Mouse (Mus musculus) naive thymus-derived CD4-positive, alpha-beta T cell, adult 2 months (primary cell): ENCODE results near the gene Rpe.
"Not testable (repeated sequence)": the region's sequence is repeated elsewhere in the genome, so short reads cannot be mapped to it uniquely, and the experiment has no call there.

Source experiments
- DNase-seq: peaks from one replicate; pipeline ENCODE4 v3.0.0-alpha.2; 2011; ENCODE audit warnings: low read depth

Rpe gene

DNA sequence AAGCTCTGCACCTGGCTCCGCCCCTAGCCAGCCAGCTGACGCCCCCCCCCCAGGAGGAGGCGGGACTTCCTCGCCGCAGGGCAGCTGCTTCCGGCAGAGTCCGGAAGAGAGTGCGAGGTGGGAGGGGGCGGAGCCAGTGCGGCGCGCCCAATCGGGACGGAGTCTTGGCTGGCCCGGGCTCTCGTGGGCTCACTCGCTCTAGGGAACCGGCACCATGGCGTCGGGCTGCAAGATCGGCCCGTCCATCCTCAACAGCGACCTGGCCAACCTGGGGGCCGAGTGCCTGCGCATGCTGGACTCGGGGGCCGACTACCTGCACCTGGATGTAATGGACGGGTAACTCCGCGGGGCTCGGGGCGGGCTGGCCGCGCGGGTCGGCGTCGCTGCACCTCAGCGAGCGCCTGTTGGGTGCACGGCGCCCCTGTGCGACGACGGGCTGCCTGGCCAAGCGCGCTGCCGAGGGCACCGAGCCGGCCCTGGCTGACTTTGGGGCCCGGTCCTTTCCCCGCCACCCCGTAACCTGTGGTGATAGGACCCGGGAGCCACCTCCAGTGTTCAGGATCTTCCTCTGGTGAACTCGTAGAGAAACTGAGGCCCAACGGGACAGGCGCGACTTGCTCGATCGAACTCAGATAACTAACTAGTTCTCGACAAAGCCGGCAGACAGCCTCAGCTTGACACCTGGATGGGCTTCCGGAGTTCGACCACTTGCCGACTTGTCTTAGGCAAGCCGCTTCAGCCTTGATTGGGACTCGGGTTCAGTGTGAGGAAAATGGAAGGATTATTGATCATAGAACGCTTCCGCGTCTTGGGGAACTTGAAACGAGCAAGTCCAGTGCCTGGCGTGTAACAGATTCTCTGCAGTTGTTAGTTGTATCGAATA, at the start of gene Rpe:
Gene Rpe (plus strand): TSS at position 139 of the 883 bp plus-strand sequence.
- DNase-seq = peak; percentile 96

DNA sequence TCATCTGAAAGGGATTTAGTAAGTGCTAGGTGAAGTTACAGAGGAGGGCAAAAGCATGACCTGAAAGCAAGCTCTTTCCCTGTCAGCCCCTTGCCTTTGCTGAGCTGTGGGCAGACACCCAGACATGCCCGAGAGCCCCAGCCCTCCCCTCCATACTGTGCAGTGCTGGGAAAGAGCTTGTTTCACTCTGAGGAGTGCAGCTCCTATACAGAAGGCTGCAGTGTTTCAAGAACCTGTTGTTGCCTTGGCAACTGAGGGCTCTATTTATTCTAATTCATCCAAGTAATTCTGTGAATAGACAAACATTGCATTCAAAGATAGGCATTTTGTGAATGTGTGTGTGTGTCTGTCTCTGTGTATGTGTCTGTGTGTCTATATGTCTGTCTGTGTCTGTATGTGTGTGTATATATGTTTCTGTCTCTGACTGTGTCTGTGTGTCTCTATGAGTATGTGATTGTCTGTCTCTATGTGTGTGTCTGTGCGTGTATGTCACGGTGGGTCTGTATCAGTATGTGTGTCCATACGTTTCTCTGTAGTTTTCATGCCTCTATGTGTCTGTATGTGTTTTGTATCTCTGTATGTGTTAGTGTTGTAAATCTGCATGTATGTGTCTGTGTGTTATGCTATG, 45.4 kb upstream of the Rpe start:
- peak; percentile 7 for DNase-seq

DNA sequence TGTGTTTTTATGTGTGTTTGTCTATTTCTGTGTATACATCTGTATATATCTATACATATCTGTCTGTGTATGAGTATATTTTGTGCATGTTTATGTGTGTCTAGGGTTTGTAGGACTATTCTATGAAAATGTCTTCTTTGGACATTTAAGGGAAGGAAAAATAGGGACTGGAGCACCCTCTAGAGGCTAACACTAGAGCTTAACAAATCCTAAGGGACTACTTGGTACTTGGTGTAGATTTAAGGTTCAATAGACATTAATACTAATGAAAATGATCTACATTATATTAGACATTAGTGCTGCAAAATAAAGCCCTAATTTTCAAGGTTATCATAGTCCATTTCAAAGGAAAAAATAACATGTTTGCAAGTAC, 44.9 kb upstream of the Rpe start:
- DNase-seq = peak; percentile 67

DNA sequence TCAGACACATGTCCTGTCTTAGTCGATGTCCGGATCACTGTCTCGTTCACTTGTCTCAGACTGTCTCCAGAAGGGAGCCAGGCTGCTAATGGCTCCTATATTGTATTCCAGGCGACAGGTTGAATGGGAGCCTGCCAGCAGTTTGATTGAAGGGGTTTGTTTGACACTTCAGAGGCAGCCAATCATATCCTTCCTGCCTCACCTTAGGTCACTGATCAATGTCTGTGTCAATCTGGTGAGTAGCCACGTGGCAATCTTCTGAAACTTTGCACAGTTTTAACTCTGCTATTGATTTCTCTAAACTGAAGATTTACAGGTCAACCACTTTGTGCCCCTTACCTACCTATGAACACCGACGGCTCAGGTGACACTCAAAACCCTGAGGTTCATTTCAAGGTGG, 29.2 kb upstream of the Rpe start:
- DNase-seq = no peak

DNA sequence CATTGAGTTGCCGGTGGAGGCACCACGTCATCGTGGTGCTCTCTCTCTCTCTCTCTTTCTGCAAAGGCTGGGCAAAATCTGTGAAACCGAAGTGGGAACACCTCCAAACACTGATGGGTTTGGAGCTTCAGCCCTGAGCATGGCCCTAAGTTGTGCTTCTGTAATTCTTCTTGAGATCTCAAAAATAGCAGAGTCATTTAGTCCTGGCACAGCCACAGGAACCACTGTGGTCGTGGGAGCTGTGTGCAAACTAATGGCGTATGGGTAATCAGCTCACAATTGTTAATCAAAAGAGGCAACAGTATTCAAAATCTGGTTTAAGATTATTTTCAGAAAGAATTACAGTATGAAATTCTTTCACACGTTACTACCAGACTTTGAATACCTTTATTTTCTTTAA, 27.8 kb upstream of the Rpe start:
- DNase-seq = no peak

DNA sequence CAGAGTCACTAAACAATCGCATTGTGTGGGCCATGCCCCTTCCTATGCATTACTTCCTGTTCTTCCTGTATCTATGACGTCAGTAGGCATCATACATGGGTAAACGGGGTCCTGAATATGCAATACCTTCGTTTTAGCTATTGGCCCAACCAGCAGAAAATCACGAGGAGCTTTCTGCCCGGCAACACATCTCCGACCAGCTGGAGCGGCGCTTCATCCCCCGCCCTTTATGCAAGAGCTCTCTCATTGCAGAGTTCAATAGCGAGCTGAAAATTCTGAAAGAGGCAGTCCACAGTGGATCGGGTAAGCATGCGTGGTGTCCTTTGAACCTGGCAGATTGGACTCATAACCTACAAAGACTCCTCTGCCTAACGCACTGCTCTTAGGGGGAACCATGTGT, 22.7 kb upstream of the Rpe start:
- DNase-seq = no peak

DNA sequence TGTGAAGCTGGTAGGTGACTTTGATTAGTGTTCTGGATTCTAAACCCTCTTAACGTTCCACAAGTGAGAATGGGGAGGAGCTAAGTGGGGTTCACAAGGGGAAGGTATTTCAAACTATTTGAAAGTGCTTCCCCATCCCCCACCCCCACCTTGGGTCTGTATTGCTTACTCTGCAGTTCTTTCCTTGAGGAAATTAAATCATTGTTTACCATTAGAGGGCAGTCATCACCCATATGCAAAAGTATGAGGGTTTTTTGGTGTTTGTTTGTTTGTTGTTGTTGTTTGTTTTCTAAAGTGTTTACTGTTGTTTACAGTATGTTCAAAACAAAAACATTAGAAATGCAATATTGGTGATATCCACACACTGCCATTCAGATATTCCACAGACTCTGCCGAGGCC, 22.0 kb upstream of the Rpe start:
- no peak for DNase-seq

DNA sequence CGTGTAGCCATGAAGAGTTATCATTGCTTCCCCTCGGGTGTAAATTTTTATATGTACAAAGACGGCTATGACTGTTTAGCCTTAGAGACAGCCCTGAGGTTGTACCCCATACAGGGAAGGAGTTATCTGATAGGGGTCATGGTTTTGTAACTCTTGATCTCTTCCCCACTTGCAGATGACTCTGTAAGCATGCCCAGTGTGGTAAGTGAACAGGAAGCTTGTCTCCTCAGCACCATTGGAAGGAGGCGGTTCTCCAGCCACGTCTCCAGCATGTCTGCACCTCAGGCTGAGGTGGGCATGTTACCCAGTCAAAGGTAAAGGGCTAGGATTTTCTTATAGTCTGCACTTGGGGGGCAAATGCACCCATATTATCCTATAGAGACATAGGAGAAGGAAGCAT, 17.7 kb upstream of the Rpe start:
- no peak for DNase-seq

DNA sequence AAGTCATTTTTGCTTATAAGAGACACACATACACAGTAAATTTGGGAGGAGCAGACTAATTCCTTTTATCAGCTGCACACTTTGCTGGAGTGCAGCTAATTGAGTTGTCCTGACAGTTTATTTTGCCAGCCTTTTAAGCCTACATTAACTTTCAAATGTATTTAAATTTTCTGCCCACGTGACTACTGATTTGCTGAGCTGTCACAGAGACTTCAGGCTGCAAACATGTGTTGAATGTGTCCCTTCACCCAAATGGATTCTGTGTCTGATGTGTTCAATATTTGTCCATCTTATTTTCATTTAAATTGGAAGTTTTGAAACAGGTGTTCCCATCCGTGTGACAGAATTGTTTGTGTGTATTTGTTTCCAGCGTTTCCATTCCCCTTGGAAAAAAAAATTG, 8.9 kb upstream of the Rpe start:
- DNase-seq = no peak

DNA sequence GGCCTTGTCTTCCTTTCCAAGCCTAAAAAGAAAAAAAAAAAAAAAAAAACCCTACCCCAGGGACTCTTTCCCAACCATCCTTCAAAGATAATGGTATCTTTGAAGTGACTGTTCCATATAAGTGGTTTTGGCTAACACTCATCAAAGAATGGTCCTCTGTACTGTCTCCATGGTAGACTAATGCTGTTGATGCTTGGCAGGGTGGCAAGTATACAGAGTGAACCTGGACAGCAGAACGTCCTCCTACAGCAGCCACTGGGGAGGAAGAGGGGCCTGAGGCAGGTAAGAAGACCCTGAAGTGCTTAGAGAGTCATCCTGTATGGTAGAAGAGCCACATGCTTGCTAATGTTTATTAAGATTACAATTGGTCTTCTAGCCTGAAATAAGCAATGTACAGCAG, 8.3 kb upstream of the Rpe start:
- DNase-seq = no peak

DNA sequence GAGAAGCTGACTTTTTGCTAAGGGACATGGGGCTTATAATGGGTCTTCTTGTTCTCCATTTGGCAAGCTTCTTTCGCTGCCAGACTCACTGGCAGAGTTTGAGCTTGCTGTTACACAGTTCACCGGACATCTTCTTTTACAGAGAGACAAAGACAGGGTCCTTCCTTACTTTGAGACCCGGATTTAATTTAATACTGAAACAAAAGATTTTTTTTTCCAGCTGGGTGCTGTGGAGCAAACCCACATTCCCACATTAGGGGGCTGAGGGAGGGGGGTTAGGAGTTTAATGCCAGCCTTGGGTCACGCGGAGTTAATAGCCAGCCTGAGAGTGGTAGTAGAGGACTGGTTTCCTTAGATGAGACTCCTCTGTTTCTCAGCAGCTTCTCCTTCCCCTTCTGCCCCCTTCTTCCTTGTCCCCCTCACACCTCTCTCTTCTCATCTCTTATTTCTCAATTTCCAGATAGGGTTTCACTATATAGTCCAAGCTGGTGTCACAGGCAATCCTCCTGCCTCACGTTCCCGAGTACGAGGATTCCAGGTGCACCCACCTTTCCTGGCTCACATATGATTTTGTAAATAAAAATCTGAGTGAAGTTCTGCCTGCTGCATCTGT, 7.7 kb upstream of the Rpe start:
- DNase-seq = no peak

DNA sequence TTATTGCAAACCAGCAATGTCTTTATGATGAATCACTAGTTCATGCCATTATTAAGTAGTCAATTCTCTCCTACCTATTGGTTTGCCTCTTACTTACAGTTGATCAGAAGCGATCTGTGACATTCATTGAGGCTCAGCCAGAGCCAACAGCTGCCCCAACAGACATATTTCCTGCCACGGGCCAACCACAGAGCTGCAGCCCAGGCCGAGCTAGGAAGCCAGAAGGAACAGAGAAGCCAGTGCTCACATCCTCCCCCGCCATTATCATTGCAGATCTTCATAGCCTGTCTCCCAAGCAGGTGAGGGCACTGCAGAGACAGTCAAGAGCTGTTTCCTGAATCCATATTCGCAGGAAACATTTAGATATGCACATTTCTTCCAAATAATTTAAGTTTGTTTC, 6.4 kb upstream of the Rpe start:
- DNase-seq = no peak

DNA sequence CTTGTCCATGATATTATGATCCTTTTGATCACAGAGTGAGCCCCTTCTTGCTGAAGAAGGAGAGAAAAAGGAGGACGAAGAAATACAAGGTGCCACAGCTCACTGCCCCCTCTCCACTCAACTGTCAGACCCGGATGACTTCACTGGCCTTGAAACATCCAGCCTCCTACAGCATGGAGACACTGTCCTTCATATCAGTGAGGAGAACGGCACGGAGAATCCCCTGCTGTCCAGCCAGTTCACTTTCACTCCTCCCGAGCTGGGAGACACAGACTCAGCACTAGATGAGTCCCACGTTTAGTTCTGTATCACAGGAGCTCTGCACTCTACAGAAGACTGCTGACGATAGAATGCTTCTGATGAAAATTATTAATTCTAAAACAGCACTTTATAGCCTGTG, 5.3 kb upstream of the Rpe start:
- no peak for DNase-seq

DNA sequence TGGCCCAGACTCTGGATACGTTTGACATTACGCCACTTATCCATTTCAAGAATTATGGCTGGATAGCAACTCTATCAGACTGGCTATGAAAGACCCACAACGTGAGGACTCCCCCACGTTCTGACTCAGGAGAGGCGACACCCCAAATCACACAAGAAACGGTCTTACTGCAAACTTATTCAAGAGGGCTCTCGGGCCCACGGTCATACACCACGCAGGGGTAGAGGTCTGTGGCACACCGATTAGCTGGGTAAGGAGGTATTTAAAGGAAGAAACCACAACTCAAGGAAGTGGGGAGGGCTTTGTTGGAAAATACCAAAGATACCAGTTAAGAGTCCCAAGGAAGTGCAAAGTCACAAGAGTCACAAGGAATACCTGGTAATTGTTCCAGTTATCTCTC, 1.0 kb upstream of the Rpe start:
- DNase-seq = not testable (repeated sequence)

DNA sequence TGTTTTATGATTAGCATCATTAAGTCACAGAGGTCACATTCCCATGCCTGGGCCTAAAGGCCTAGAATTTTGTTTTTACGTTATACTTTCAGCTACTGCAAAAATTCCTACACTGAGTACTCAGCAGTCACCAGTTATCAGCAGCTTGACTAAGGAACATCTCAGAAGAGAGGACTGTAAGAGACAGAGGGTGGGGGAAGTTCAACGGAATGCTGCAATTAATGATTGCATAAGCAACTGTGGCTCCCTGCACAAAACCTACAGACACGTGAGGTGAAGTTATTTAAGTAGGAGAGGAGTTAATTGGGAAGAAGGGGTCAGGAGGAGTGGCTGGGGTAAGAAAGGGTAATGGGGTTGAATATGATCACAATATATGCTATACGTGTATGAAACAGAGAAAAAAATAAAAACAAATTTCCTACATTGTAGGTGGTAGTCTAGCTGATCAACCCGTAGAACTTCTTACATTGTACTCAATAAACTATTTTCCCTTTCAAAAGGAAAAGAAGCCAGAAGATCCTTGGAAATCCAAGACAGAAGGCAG, 410 bp upstream of the Rpe start:
- no peak for DNase-seq

DNA sequence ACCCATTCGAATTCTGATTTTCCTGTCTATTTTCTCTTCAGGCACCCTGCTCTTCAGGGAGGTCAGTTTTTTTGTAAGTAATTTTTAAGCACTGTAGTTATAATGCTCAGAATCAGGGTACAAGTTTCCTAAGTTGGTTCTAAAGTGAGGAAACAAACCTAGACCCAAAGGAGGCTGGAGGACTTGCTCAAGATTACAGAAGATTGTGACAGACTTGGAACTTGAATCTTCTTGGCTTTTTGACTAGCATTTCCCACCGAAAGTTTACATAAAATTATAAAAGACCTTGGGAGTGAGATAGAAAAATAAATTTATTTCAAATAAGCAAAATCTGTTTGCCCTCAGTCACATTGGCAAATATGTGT, 927 bp downstream of the Rpe start:
- no peak for DNase-seq

DNA sequence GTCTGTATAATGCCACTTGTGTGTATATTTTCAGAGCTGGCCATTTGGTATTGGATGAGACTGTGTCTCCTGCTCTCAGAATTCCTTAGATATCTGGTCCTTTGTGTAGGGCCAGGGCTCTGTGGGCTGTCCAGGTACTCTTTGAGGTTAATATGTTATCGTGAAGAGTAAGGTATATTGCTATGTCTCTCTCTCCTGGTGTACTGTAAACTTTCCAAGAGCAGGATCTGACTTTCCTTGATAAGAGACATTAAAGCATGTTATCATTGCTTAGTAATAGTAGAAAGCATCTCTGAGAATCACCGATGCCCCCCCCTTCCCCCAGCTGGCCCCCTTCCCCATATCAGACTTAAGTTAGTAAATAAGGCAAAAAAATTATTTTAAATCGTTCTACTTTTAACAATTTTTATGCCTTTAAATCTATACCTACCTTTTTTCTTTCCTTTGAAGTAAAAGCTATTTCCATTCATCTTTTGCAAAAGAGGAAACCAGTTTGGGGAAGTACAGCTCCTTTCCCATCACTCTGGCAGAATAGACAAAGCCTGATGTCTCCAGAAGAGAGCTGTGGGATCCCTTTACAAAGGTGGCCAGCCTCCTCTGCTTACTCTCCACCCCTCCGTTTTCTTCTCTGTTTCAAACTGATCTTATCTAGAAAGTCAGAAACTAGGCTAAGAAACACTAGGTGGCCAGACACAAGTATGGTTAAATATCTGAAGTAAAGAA, 2.2 kb downstream of the Rpe start:
- no peak for DNase-seq

DNA sequence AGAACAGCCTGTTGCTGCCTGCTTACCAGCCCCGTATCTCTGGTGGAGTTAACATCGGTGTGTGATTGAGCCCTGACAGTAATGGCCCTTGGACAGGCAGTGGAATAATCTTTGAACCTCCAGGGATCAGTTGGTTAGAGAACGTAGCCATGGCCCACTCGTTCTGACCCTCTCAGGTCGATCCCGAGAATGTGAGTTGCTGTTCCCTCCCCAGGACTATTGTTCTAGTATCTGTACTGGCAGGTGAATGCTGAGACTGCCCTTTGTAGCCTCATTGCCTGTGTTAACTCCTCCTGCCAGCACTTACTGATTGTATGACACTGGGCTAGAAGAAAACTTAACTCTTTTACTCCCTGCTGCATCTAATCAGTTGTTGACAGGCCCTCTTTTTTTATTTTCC, 3.9 kb downstream of the Rpe start:
- no peak for DNase-seq

DNA sequence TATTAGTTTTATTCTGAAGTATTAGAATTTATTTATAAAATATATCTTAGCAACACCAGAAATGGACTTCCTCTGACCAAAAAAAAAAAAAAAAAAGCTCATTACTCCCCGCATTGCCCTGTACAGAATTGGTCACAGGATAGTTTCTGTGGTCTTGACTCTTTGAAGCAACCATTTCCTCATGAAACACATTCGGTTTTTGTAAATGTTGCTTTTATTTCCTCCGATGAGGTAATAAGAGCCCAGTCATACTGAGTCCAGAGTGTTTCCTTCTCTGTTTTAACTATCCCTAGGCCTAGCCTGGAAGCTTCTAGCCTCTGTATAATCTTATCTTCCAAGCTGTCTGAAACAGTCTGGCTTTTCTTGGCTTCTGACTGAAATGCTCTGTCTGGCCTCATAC, 12.2 kb downstream of the Rpe start:
- DNase-seq = no peak

DNA sequence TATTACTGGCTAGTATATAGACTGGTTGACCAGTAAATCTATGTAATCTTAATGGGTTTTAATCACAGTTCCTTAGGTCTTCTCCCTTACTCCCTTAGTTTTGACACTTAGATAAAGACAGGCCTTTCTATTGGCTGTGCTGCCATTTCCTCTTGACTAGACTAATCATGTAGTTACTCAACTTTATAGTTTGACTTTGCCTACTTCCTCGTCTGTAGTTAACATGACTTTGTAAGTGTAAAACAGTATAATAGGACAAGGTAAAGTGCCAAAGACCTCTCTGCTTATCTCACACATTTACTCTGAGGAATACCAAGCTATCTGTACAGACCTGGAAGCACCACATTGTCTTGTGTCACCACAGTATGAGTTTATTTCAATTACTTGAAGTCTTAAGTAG, 29.9 kb downstream of the Rpe start:
- DNase-seq = no peak

DNA sequence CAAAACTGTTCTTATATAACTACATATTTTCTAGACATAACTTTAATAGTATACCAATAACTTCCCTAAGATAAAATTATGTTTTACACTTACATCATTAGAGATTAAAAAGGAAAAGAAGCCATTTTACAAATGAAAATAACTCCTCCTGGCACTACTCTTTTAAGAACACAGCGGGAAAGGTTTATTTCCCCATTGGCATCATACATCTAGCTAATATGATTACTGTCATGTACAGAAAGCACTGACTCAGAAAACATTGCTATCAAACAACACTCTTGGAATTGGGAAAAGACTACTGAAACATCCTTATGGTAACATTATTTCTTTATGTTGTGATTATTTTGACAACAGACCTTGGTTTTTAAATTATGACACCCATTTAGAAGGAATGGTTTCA, 68.1 kb downstream of the Rpe start:
- DNase-seq = no peak
